Mouse (Mus musculus) spleen, adult 2 months (tissue): ENCODE results near the gene Mboat1. TPM values are rescaled to one million over a fixed set of nuclear protein-coding genes. Genes with fewer than 3 reads are reported as not detected.

Source experiments
- DNase-seq, 2 experiments: peaks; one replicate each; pipeline versions ENCODE4 v3.0.0 to v3.0.0-alpha.2; 2012 to 2021; ENCODE audit warnings: low spot score in 2 of 2, low read depth in 1 of 2
- H3K27ac ChIP-seq: fragments of 200-500 bp; 2 replicates; pipeline ENCODE4 v1.5.1; 2012; ENCODE audit warnings: low read length, inconsistent platforms; ENCODE audit not compliant: insufficient read depth
- H3K27me3 ChIP-seq: fragments of 200-500 bp; 2 replicates; pipeline ENCODE4 v1.6.1; 2012; ENCODE audit warnings: mild to moderate bottlenecking, moderate library complexity, low read length, inconsistent platforms; ENCODE audit not compliant: control insufficient read depth, insufficient read depth
- H3K36me3 ChIP-seq: fragments of 200-500 bp; 2 replicates; pipeline ENCODE4 v1.6.1; 2012; ENCODE audit warnings: mild to moderate bottlenecking, low read length, inconsistent platforms; ENCODE audit not compliant: control insufficient read depth, insufficient read depth
- H3K4me1 ChIP-seq: fragments of 200-500 bp; 2 replicates; pipeline ENCODE4 v1.6.1; 2011; ENCODE audit warnings: inconsistent platforms; ENCODE audit not compliant: control insufficient read depth, insufficient read depth, insufficient read length
- H3K4me3 ChIP-seq: fragments of 200-500 bp; 2 replicates; pipeline ENCODE4 v1.5.1; 2011; ENCODE audit warnings: mild to moderate bottlenecking, inconsistent platforms; ENCODE audit not compliant: insufficient read depth, insufficient read length; ENCODE audit errors: extremely low read depth
- CTCF ChIP-seq: fragments of 200-500 bp; IDR thresholded peaks from 2 replicates; pipeline ENCODE4 v1.5.1; 2011; ENCODE audit warnings: mild to moderate bottlenecking, inconsistent platforms; ENCODE audit not compliant: insufficient read depth, insufficient read length, insufficient replicate concordance; ENCODE audit errors: extremely low read depth
- POLR2A ChIP-seq: fragments of 200-500 bp; IDR thresholded peaks from 2 replicates; pipeline ENCODE4 v1.6.1; 2011; ENCODE audit warnings: low read depth, low read length, inconsistent platforms
- WGBS: fragments of 180-500 bp; shearing (Covaris S2); methylation state at CpG from one replicate; pipeline ENCODE4 v1.1.7; 2018; 5-methylcytosine and 5-hydroxymethylcytosine counted together
- polyA plus RNA-seq: library from polyadenylated mRNA; depleted of rRNA; stranded (reverse); fragments of >200 nt; gene quantifications from 2 replicates; pipeline ENCODE4 v1.2.3, GENCODE M21; 2012; rRNA removed

The Mboat1 gene
- 1.8 and 3.6 TPM in 2 replicates for polyA plus RNA-seq

DNA sequence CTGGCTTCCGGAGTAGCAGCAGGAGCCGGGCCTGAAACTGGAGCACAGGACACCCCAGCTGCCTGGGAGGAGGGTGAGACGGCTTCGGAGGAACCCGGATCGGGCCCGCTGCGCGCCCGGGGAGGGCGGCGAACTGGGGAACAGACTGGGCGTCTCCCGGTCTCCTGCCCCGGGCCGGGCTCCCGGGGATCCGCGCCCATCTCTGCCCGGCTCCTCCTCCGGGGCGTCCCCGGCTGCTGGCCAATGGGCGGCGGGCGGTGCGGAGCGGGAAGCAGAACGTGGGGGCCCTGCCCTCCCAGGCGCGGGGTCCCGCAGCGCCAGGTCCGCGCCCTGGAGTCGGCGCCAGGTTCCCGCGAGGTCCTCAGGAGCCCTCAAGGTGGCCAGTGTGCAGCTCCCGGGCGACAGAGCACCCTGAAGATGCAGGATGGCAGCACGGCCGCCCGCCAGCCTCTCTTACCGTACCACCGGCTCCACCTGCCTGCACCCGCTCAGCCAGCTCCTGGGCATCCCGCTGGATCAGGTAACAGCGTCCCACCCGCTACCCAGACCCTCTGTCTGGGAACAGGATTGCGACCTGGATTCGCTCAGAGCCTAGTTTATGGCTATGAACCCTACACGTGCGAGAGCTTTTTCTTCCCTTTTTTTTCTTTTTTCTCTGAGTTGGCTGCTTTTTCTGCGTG is at the start of gene Mboat1:
Gene Mboat1 (plus strand): TSS at position 247 of the 680 bp plus-strand sequence.
- Histone ChIP-seq H3K27ac (no peak within 1 kb of the TSS), H3K27me3 (peaks cover 12% of the 10 kb centered on the region), H3K4me3 (peak within 1 kb of the TSS; percentile 59), H3K4me1 (peaks cover 7% of the 10 kb centered on the region), H3K36me3 (no peaks in the 10 kb centered on the region)
- peak in 1 of 2 experiments; percentile 42 for DNase-seq
- WGBS = under 1% methylated on average over 53 of the region's 55 CpGs
- TF ChIP-seq CTCF (no peak), POLR2A (no peak)

DNA sequence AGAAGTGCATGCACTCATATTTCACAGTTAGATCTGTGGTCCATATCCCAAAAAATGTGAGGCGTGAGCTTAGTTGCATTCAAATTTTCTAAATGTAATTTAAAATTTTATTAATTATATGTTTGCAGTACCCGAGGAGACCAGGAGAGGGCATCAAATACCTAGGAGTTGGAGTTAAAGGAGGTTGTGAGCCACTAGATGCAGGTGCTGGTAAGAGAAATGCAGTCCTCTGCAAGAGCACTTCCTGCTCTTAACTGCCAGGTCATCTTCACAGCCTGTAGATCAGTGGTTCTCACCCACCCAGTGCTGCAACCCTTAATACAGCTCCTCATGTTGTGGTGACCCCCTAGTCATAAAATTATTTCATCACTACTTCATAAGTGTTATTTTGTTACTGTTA is 43.2 kb upstream of the Mboat1 start:
- Histone ChIP-seq H3K36me3 (no peaks in the 10 kb centered on the region), H3K4me3 (no peak overlapping the region), H3K27ac (no peak overlapping the region), H3K27me3 (no peaks in the 10 kb centered on the region), H3K4me1 (no peaks in the 10 kb centered on the region)
- no peak for DNase-seq
- TF ChIP-seq CTCF = peak; percentile 6; the same call in 1 of the 2 replicates
- no peak for TF ChIP-seq POLR2A
- 36% methylated on average over 2 of the region's 2 CpGs for WGBS

DNA sequence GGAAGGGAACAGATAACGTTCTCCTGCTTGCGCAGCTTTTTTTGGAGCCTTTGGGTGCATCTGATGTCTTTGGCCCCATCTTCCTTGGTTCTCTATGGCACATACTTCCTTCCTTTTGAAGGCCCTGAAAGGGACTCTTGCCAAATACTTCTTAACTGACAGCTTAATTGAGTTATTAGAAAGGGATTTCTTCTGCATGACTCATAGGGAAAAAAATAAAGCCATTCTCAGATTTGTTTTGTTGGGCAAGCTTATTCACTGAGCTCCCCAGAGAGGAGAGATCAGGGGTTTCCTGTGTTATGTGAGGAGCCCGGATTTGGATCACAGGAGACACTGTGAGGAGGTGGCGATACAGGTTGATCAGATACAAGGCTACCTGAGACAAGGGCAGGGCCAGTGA is 40.4 kb upstream of the Mboat1 start:
- TF ChIP-seq POLR2A (no peak), CTCF (no peak)
- no peak overlapping the region for H3K27ac ChIP-seq
- 66% methylated on average over 4 of the region's 4 CpGs for WGBS
- H3K4me1 ChIP-seq = no peaks in the 10 kb centered on the region
- DNase-seq = no peak
- H3K27me3 ChIP-seq = no peaks in the 10 kb centered on the region
- H3K36me3 ChIP-seq = no peaks in the 10 kb centered on the region
- no peak overlapping the region for H3K4me3 ChIP-seq

DNA sequence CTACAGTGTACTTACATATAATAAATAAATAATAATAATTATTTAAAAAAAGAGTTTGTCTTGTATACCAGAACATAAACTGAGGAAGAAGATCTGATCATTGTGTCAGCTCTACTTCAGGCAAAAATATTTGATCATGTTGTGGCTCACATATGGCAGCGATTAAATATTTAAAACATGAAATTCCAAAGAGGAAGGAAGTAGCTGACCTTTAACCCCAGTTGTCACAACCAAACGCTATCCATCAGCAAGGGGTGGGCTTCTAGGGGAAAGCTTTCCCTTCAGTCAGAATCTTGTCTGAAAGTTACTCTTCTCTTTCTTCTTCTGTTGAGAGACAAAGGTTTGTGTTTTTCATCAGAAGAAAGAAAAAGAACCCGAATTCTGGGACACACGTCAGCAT is 39.8 kb upstream of the Mboat1 start:
- no peak overlapping the region for H3K4me3 ChIP-seq
- no peaks in the 10 kb centered on the region for H3K36me3 ChIP-seq
- DNase-seq = no peak
- H3K27ac ChIP-seq = no peak overlapping the region
- H3K27me3 ChIP-seq = no peaks in the 10 kb centered on the region
- 68% methylated on average over 4 of the region's 4 CpGs for WGBS
- H3K4me1 ChIP-seq = no peaks in the 10 kb centered on the region
- TF ChIP-seq POLR2A (no peak), CTCF (no peak)

GRCm38 (mm10) chr13:30109001-30109600 is 27.2 kb upstream of the Mboat1 start:
- Histone ChIP-seq H3K27ac (no peak overlapping the region), H3K4me3 (no peak overlapping the region), H3K4me1 (no peaks in the 10 kb centered on the region), H3K36me3 (no peaks in the 10 kb centered on the region), H3K27me3 (no peaks in the 10 kb centered on the region; the same call in 1 of the 2 replicates)
- 87% methylated on average over 4 of the region's 4 CpGs for WGBS
- TF ChIP-seq CTCF (no peak), POLR2A (no peak)
- no peak for DNase-seq

GRCm38 (mm10) chr13:30115792-30116191 is 20.5 kb upstream of the Mboat1 start:
- H3K27ac ChIP-seq = no peak overlapping the region
- H3K4me1 ChIP-seq = no peaks in the 10 kb centered on the region
- no peak for DNase-seq
- H3K36me3 ChIP-seq = no peaks in the 10 kb centered on the region
- H3K27me3 ChIP-seq = no peaks in the 10 kb centered on the region; the same call in 1 of the 2 replicates
- 89% methylated on average over 5 of the region's 5 CpGs for WGBS
- H3K4me3 ChIP-seq = no peak overlapping the region
- TF ChIP-seq CTCF = no peak
- TF ChIP-seq POLR2A = no peak

GRCm38 (mm10) chr13:30136923-30137629 is 787 bp downstream of the Mboat1 start:
- TF ChIP-seq POLR2A (no peak), CTCF (no peak)
- Histone ChIP-seq H3K4me1 (peaks cover 7% of the 10 kb centered on the region), H3K4me3 (no peak overlapping the region), H3K27me3 (peaks cover 12% of the 10 kb centered on the region), H3K36me3 (no peaks in the 10 kb centered on the region), H3K27ac (no peak overlapping the region)
- DNase-seq = no peak
- 40% methylated on average over 13 of the region's 13 CpGs for WGBS
